Mouse (Mus musculus) forebrain, embryonic 13.5 days (tissue): Measurements from ENCODE around the gene Smg5. TPM values are rescaled to one million over a fixed set of nuclear protein-coding genes. Genes with fewer than 3 reads are reported as not detected.

Experiments
- ATAC-seq: fragments of 200-750 bp; cut with Nextera tagmentation; 2 replicates; pipeline ENCODE4 v1.8.0; 2017
- H3K27ac ChIP-seq: fragments of 300-500 bp; sonication (generic); 2 replicates; pipeline ENCODE4 v1.5.1; 2015; ENCODE audit warnings: inconsistent platforms, mild to moderate bottlenecking, moderate library complexity
- H3K27me3 ChIP-seq: fragments of 300-500 bp; sonication (generic); 2 replicates; pipeline ENCODE4 v1.6.1; 2015; ENCODE audit warnings: mild to moderate bottlenecking, inconsistent platforms
- H3K36me3 ChIP-seq: fragments of 300-500 bp; sonication (generic); 2 replicates; pipeline ENCODE4 v1.6.1; 2015; ENCODE audit warnings: mild to moderate bottlenecking, inconsistent platforms; ENCODE audit not compliant: poor library complexity, severe bottlenecking
- H3K4me1 ChIP-seq: fragments of 300-500 bp; sonication (generic); 2 replicates; pipeline ENCODE4 v1.6.1; 2015; ENCODE audit warnings: inconsistent platforms
- H3K4me2 ChIP-seq: fragments of 300-500 bp; sonication (generic); 2 replicates; pipeline ENCODE4 v1.6.1; 2015; ENCODE audit warnings: inconsistent platforms, mild to moderate bottlenecking, moderate library complexity
- H3K4me3 ChIP-seq: fragments of 300-500 bp; sonication (generic); 2 replicates; pipeline ENCODE4 v1.5.1; 2015; ENCODE audit warnings: mild to moderate bottlenecking, inconsistent platforms
- H3K9ac ChIP-seq: fragments of 300-500 bp; sonication (generic); 2 replicates; pipeline ENCODE4 v1.6.1; 2015; ENCODE audit warnings: mild to moderate bottlenecking, inconsistent platforms
- H3K9me3 ChIP-seq: fragments of 300-500 bp; sonication (generic); replicated peaks from 2 replicates; pipeline ENCODE4 v1.6.1; 2016; ENCODE audit warnings: inconsistent platforms
- WGBS: fragments of 180-500 bp; shearing (Covaris S2); methylation state at CpG from one replicate; pipeline ENCODE4 v1.1.7; 2015; 5-methylcytosine and 5-hydroxymethylcytosine counted together
- polyA plus RNA-seq: library from polyadenylated mRNA; unstranded; fragments of >200 nt; fragmentation: Nextera tagmentation; extraction: Ambion mirVana; gene quantifications from 2 replicates; pipeline ENCODE4 v1.2.1, GENCODE M21; 2015

Smg5 gene
- polyA plus RNA-seq, 1 experiment from 2014 or later: 62.6 TPM

GRCm38 (mm10) chr3:88331282-88331681, 4.8 kb upstream of the Smg5 start:
- peaks cover 16% of the 10 kb centered on the region for H3K4me1 ChIP-seq
- no peak for ATAC-seq
- H3K9ac ChIP-seq: no peak overlapping the region
- no peak overlapping the region for H3K27ac ChIP-seq
- peaks cover 22% of the 10 kb centered on the region for H3K36me3 ChIP-seq
- H3K9me3 ChIP-seq: no peaks in the 10 kb centered on the region
- H3K4me2 ChIP-seq: no peak overlapping the region
- WGBS: 26% methylated on average over 2 of the region's 2 CpGs
- H3K27me3 ChIP-seq: no peaks in the 10 kb centered on the region
- H3K4me3 ChIP-seq: no peak overlapping the region

DNA sequence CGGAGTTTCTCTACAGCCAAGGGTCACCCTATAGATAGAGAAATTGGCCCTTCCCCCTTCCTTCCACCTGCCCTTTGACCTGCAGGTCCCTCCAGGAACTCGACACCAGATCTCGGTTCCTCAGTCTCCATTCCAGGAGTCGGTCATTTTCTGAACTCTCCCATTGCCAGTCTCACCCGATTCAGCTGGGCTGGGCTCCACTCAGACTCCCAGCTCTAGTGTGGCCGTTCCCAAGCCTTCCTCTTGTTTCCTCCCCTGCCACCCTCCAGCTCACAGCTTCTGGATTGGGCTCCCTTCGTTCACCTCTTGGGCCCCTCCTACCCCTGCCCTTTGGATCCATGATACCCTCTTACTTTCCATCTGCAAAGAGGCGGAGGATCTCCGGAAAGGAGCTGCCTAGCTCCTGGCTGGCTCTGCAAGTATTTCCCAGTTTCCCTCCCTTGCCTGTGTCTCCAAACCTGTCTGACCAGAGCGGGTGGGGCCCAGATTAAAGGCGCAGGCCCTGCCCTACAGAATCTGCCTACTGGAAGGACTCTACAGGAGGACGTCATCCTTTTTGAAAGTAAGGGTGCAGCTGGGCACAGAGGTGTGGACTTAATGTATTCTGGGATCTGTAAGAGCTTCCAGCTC, 1.9 kb upstream of the Smg5 start:
- Histone ChIP-seq H3K36me3 (peaks cover 7% of the 10 kb centered on the region), H3K27ac (no peak overlapping the region), H3K4me3 (no peak overlapping the region), H3K27me3 (no peaks in the 10 kb centered on the region), H3K4me1 (peaks cover 31% of the 10 kb centered on the region), H3K9me3 (no peaks in the 10 kb centered on the region), H3K9ac (peak overlapping the region; percentile 9; the same call in 1 of the 2 replicates), H3K4me2 (no peak overlapping the region)
- ATAC-seq: no peak
- WGBS: 66% methylated on average over 12 of the region's 12 CpGs

DNA sequence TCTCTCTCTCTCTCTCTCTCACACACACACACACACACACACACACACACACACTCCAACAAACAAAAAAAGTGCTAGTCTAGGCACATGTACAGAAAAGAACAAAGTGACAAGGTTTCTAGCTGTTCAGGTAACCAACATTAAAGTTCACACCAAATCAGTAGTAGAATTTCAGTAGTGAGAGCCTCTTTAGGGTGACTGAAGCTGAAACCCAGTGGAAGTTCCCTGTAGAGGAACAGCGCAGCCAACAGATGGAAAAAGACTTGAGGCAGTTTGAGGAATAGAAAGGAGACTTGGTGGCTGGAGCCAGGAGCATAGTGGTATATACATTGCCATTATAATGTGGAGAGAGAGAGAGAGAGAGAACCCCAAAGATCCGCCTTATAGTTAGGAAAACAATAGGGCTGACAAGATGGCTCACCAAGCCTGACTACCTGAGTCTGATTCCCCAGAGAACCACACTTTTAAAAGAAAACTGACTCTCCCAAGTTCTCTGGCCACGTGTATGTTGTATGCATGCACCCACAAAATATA, 1.1 kb upstream of the Smg5 start:
- H3K27me3 ChIP-seq: no peaks in the 10 kb centered on the region
- peaks cover 31% of the 10 kb centered on the region for H3K4me1 ChIP-seq
- peak overlapping the region; percentile 93 for H3K9ac ChIP-seq
- H3K9me3 ChIP-seq: no peaks in the 10 kb centered on the region
- H3K27ac ChIP-seq: no peak overlapping the region
- no peak for ATAC-seq
- H3K36me3 ChIP-seq: no peaks in the 10 kb centered on the region
- H3K4me2 ChIP-seq: peak overlapping the region; percentile 76
- 39% methylated on average over 3 of the region's 3 CpGs for WGBS
- H3K4me3 ChIP-seq: peak overlapping the region; percentile 85

DNA sequence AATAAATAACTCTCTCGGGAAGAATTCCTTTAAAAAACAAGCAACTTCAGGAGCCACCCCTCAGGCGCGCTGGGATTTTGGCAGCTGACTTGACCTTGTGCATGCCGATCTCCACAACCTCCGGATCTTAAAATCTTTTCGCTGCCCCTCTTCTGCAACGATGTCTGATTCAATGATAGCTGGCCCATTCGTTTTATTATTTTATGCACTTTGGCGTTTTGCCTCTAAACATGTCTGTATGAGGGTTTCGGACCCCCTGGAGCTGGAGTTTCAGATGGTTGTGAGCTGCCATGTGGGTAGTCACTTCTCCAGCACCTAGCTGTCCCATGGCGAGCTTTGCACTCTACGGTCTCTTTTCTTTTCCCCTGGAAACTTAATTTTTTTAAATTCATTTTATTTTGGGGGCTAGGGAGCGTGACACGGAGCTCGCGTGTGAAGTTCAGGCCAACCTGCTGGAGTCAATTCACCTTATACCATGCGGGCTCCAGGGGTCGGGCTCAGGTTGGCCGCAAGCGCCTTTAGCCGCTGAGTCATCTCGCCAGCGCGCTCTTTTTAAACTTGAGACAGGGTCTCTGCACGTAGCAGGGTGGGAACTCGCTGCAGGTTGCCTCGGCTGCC, 515 bp upstream of the Smg5 start:
- ATAC-seq: peak; percentile 68
- H3K27ac ChIP-seq: peak overlapping the region; percentile 94
- peak overlapping the region; percentile 93 for H3K9ac ChIP-seq
- peak overlapping the region; percentile 85 for H3K4me3 ChIP-seq
- 2% methylated on average over 27 of the region's 27 CpGs for WGBS
- H3K27me3 ChIP-seq: no peaks in the 10 kb centered on the region
- peak overlapping the region; percentile 76 for H3K4me2 ChIP-seq
- H3K36me3 ChIP-seq: 0 out of 2 replicates have a peak, but pooled peaks cover under 1% of the 10 kb centered on the region
- H3K9me3 ChIP-seq: no peaks in the 10 kb centered on the region
- peaks cover 31% of the 10 kb centered on the region for H3K4me1 ChIP-seq

GRCm38 (mm10) chr3:88337367-88338020, 1.4 kb downstream of the Smg5 start:
- H3K9me3 ChIP-seq: no peaks in the 10 kb centered on the region
- no peak for ATAC-seq
- peak overlapping the region; percentile 76 for H3K4me2 ChIP-seq
- H3K4me3 ChIP-seq: peak overlapping the region; percentile 85; the same call in 1 of the 2 replicates
- WGBS: 84% methylated on average over 11 of the region's 11 CpGs
- H3K4me1 ChIP-seq: peaks cover 31% of the 10 kb centered on the region
- no peak overlapping the region; the same call in 1 of the 2 replicates for H3K27ac ChIP-seq
- H3K36me3 ChIP-seq: peaks cover 14% of the 10 kb centered on the region
- H3K27me3 ChIP-seq: no peaks in the 10 kb centered on the region
- H3K9ac ChIP-seq: peak overlapping the region; percentile 45

- Histone ChIP-seq H3K9me3 (no peaks in the 10 kb centered on the region), H3K27ac (no peak overlapping the region), H3K9ac (no peak overlapping the region), H3K4me1 (peaks cover 31% of the 10 kb centered on the region), H3K27me3 (no peaks in the 10 kb centered on the region), H3K4me3 (no peak overlapping the region), H3K36me3 (peaks cover 22% of the 10 kb centered on the region), H3K4me2 (no peak overlapping the region)
- WGBS: 97% methylated on average over 7 of the region's 7 CpGs
- ATAC-seq: no peak
Observed at GRCm38 (mm10) chr3:88338316-88338715, 2.3 kb downstream of the Smg5 start.

DNA sequence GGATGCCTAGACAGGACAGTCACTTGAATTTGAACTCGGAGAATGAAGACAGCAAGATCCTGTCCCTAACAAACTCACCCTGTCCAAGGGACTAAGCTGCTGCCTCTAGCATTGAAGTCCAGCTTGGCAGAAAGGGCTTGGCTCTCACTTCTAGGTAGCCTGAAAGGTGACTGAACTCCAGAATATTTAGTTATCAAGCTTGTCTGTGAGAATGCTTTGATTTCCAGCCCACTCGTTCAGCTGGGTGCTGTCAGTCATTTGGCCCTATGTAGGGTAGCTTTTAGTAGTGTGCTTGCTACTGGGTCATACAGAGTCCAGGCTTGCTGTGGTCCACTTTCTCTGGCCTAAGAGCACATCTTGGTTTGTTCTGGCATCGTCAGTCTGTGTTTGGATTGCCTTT, 2.9 kb downstream of the Smg5 start:
- no peaks in the 10 kb centered on the region for H3K27me3 ChIP-seq
- ATAC-seq: no peak
- H3K9ac ChIP-seq: no peak overlapping the region
- no peak overlapping the region for H3K27ac ChIP-seq
- 78% methylated on average over 3 of the region's 3 CpGs for WGBS
- no peak overlapping the region for H3K4me3 ChIP-seq
- peaks cover 29% of the 10 kb centered on the region for H3K36me3 ChIP-seq
- H3K9me3 ChIP-seq: no peaks in the 10 kb centered on the region
- no peak overlapping the region for H3K4me2 ChIP-seq
- peaks cover 31% of the 10 kb centered on the region for H3K4me1 ChIP-seq

- Histone ChIP-seq H3K27ac (no peak overlapping the region), H3K4me2 (no peak overlapping the region), H3K4me1 (no peaks in the 10 kb centered on the region), H3K27me3 (no peaks in the 10 kb centered on the region), H3K36me3 (peaks cover 100% of the 10 kb centered on the region), H3K9ac (no peak overlapping the region), H3K9me3 (no peaks in the 10 kb centered on the region), H3K4me3 (no peak overlapping the region)
- 96% methylated on average over 13 of the region's 13 CpGs for WGBS
- ATAC-seq: no peak
Observed at GRCm38 (mm10) chr3:88350732-88351131, 14.7 kb downstream of the Smg5 start.

DNA sequence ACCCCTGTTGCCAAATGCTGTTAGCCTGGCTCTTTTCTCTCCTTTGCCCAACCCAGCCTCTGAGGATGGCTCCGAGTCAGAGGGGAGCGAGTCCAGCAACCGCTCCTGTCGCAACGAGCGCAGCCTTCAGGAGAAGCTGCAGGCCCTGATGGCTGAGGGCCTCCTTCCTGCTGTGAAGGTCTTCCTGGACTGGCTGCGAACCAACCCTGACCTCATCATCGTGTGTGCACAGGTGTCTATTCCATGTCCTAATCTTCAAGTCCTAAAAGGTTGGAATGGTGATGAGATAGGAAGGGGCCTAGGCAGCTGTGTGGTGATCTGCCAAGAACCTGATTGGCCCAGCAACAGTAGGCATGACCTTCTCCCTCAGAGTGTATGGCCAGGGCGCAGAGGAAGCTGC, 16.8 kb downstream of the Smg5 start:
- no peak overlapping the region for H3K9ac ChIP-seq
- no peak for ATAC-seq
- WGBS: 93% methylated on average over 9 of the region's 9 CpGs

DNA sequence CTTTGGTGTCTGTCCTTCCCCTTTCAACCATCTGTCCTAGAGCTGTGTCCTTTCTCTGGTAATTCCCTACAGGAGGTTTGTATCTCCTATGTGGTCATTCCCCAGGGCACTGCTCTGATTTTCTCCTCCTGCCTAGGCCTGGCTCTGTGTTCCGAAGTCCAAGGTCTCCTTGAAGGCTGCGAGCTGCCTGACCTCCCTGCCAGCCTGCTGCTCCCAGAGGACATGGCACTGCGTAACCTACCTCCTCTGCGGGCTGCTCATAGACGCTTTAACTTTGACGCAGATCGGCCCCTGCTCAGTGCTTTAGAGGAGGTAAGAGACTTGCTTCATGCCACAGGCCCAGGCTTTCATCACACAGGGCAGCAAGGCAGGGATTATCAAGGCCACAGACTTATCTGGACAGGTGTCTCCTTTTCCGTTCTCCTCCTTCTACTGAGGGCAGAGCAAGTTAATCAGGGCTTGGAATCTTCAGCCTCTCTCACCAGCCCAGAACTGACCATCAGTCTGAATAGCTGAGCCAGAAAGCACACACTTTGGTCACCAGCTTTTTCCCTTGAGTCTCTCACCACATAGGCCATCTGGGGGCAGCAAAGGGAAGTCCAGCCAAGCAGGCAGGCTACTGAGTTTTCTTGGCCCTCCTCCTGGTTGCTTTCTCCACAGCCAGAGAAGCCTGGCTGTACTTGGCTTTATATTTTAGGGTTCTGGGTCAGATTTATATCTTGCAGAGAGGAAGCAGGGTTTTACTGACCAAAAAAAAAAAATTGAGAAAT, 18.5 kb downstream of the Smg5 start:
- no peak for ATAC-seq
- H3K27me3 ChIP-seq: no peaks in the 10 kb centered on the region
- no peak overlapping the region for H3K27ac ChIP-seq
- H3K4me1 ChIP-seq: no peaks in the 10 kb centered on the region
- 95% methylated on average over 8 of the region's 8 CpGs for WGBS
- no peak overlapping the region for H3K9ac ChIP-seq
- no peaks in the 10 kb centered on the region for H3K9me3 ChIP-seq
- no peak overlapping the region for H3K4me2 ChIP-seq
- H3K36me3 ChIP-seq: peaks cover 100% of the 10 kb centered on the region
- no peak overlapping the region for H3K4me3 ChIP-seq

More for the DNA sequence above, 16.8 kb downstream of the Smg5 start:
- H3K4me3 ChIP-seq: no peak overlapping the region
- H3K4me1 ChIP-seq: no peaks in the 10 kb centered on the region
- H3K27ac ChIP-seq: no peak overlapping the region
- H3K27me3 ChIP-seq: no peaks in the 10 kb centered on the region
- H3K9me3 ChIP-seq: no peaks in the 10 kb centered on the region
- peaks cover 100% of the 10 kb centered on the region for H3K36me3 ChIP-seq
- H3K4me2 ChIP-seq: no peak overlapping the region

GRCm38 (mm10) chr3:88359584-88359983, 23.5 kb downstream of the Smg5 start:
- Histone ChIP-seq H3K27me3 (no peaks in the 10 kb centered on the region; the same call in 1 of the 2 replicates), H3K4me2 (no peak overlapping the region), H3K27ac (no peak overlapping the region), H3K4me1 (peaks cover 12% of the 10 kb centered on the region), H3K36me3 (peaks cover 92% of the 10 kb centered on the region), H3K9me3 (no peaks in the 10 kb centered on the region), H3K4me3 (no peak overlapping the region), H3K9ac (no peak overlapping the region; the same call in 1 of the 2 replicates)
- no peak for ATAC-seq
- WGBS: 78% methylated on average over 5 of the region's 5 CpGs
